Mouse (Mus musculus) intestine, embryonic 16.5 days (tissue): ENCODE measurements around the gene Erg. TPM values are rescaled to one million over a fixed set of nuclear protein-coding genes. Genes with fewer than 3 reads are reported as not detected.

Experiments used
- ATAC-seq: fragments of 200-750 bp; cut with Nextera tagmentation; 2 replicates; pipeline ENCODE4 v1.8.0; 2017; ENCODE audit warnings: moderate TSS enrichment, moderate library complexity
- H3K27ac ChIP-seq: fragments of 300-500 bp; sonication (generic); 2 replicates; pipeline ENCODE4 v1.5.1; 2014; ENCODE audit warnings: mild to moderate bottlenecking, low read length
- H3K27me3 ChIP-seq: fragments of 300-500 bp; sonication (generic); replicated peaks from 2 replicates; pipeline ENCODE4 v1.6.1; 2014; ENCODE audit warnings: low read length, control low read depth, mixed read lengths; ENCODE audit not compliant: control insufficient read depth, insufficient read depth
- H3K36me3 ChIP-seq: fragments of 300-500 bp; sonication (generic); 2 replicates; pipeline ENCODE4 v1.6.1; 2014; ENCODE audit warnings: low read length, control low read depth; ENCODE audit not compliant: control insufficient read depth, insufficient read depth
- H3K4me1 ChIP-seq: fragments of 300-500 bp; sonication (generic); 2 replicates; pipeline ENCODE4 v1.6.1; 2014; ENCODE audit warnings: low read length, control low read depth, mixed read lengths; ENCODE audit not compliant: control insufficient read depth, insufficient read depth
- H3K4me2 ChIP-seq: fragments of 300-500 bp; sonication (generic); 2 replicates; pipeline ENCODE4 v1.6.1; 2014; ENCODE audit warnings: low read depth, low read length, control low read depth
- H3K4me3 ChIP-seq: fragments of 300-500 bp; sonication (generic); 2 replicates; pipeline ENCODE4 v1.5.1; 2014; ENCODE audit warnings: mild to moderate bottlenecking, low read length
- H3K9ac ChIP-seq: fragments of 300-500 bp; sonication (generic); 2 replicates; pipeline ENCODE4 v1.6.1; 2014; ENCODE audit warnings: low read depth, low read length
- H3K9me3 ChIP-seq: fragments of 300-500 bp; sonication (generic); 2 replicates; pipeline ENCODE4 v1.6.1; 2016; ENCODE audit warnings: low read length, control low read depth; ENCODE audit not compliant: control insufficient read depth
- WGBS: fragments of 180-500 bp; shearing (Covaris S2); extraction: QIAGEN DNeasy Blood & Tissue Kit; methylation state at CpG from one replicate; pipeline ENCODE4 v1.1.7; 2014; 5-methylcytosine and 5-hydroxymethylcytosine counted together
- polyA plus RNA-seq: library from polyadenylated mRNA; unstranded; fragments of >200 nt; fragmentation: Nextera tagmentation; extraction: Ambion mirVana; gene quantifications from 2 replicates; pipeline ENCODE4 v1.2.1, GENCODE M21; 2015

Erg gene
- polyA plus RNA-seq, 1 experiment from 2014 or later, result 3.7 TPM

DNA sequence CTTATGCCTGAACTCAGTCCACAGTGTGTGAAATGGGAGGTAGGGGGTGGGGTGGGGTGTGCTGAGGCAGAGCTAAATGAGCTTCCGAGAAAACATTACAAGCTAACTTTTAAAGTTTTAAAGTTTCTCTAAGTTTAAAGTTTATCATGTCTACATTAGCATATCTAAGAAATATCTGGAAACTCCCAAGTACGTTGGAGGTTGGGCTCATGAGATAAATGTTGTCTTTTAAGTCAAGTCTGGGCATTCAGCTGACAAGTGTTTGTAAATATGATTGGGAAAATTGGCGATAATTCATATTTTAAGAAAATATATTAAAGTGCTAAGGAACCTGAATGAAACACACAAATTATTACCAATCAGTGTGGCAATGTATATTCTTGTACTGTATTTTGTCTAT is 112.4 kb downstream of the Erg start:
- 80% methylated on average over 3 of the region's 3 CpGs for WGBS
- Histone ChIP-seq H3K4me3 (no peak overlapping the region), H3K27me3 (no peaks in the 10 kb centered on the region), H3K9me3 (no peaks in the 10 kb centered on the region), H3K9ac (no peak overlapping the region), H3K36me3 (no peaks in the 10 kb centered on the region), H3K27ac (no peak overlapping the region), H3K4me1 (no peaks in the 10 kb centered on the region), H3K4me2 (no peak overlapping the region)
- ATAC-seq, result no peak

GRCm38 (mm10) chr16:95472771-95473170 is 113.6 kb downstream of the Erg start:
- Histone ChIP-seq H3K27ac (no peak overlapping the region), H3K9me3 (no peaks in the 10 kb centered on the region), H3K9ac (no peak overlapping the region), H3K27me3 (no peaks in the 10 kb centered on the region), H3K4me3 (no peak overlapping the region), H3K4me1 (no peaks in the 10 kb centered on the region), H3K4me2 (no peak overlapping the region), H3K36me3 (no peaks in the 10 kb centered on the region)
- no peak for ATAC-seq
- WGBS, result 78% methylated on average over 11 of the region's 11 CpGs

- Histone ChIP-seq H3K9ac (no peak overlapping the region), H3K4me3 (no peak overlapping the region), H3K27me3 (no peaks in the 10 kb centered on the region), H3K4me1 (no peaks in the 10 kb centered on the region), H3K4me2 (no peak overlapping the region), H3K36me3 (no peaks in the 10 kb centered on the region), H3K27ac (no peak overlapping the region), H3K9me3 (no peaks in the 10 kb centered on the region)
- 64% methylated on average over 9 of the region's 9 CpGs for WGBS
- no peak for ATAC-seq
Measured at GRCm38 (mm10) chr16:95469262-95470139, 116.9 kb downstream of the Erg start.

DNA sequence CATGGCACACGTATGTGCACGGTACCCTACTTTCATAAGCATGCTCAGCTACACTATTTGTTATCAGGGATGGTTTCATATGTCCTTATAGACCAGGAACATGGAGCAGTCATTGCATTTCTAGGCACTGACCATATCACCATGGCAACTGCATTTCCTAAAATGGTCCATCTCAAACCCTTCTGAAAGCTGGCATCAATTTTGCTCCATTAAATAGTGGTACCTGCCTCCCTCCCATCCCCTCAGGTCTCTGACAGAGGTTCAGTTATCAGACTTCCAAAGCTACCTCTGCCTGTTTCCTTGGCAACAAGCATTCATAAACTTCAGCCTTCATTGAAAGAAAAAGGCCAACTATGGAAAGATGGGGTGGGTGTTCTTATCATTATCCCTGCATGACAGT is 118.5 kb downstream of the Erg start:
- H3K27me3 ChIP-seq, result no peaks in the 10 kb centered on the region
- H3K9me3 ChIP-seq, result no peaks in the 10 kb centered on the region
- H3K4me1 ChIP-seq, result no peaks in the 10 kb centered on the region
- H3K4me2 ChIP-seq, result no peak overlapping the region
- H3K9ac ChIP-seq, result no peak overlapping the region
- ATAC-seq, result no peak
- H3K36me3 ChIP-seq, result no peaks in the 10 kb centered on the region
- H3K27ac ChIP-seq, result no peak overlapping the region
- no peak overlapping the region for H3K4me3 ChIP-seq
- WGBS, result 98% methylated on average over 2 of the region's 2 CpGs

- H3K27me3 ChIP-seq, result no peaks in the 10 kb centered on the region
- ATAC-seq, result no peak
- WGBS, result 89% methylated on average over 1 of the region's 1 CpGs
Measured at GRCm38 (mm10) chr16:95466548-95466947, 119.8 kb downstream of the Erg start.

DNA sequence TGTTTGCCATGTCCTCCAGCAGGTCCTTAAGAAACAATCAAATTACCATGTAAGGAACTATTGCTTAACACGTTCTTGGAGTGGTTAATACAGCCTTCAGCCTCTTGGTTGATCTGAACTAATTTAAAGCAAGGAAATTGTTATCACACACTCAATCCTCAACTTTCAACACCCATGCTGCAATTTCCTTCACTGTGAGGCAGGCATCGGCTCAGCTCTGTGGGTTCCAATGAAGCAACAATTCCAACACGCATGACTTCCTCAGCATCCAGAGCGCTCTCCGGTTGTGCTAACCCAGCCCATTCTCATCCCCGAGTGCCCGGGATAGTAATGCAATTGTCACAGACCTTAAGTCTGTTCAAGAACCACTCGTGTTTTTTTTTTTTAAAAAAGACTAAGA is 121.8 kb downstream of the Erg start:
- H3K9me3 ChIP-seq, result no peaks in the 10 kb centered on the region
- no peak for ATAC-seq
- no peaks in the 10 kb centered on the region for H3K36me3 ChIP-seq
- no peak overlapping the region for H3K27ac ChIP-seq
- 79% methylated on average over 8 of the region's 8 CpGs for WGBS
- no peaks in the 10 kb centered on the region for H3K4me1 ChIP-seq
- no peak overlapping the region for H3K9ac ChIP-seq
- no peak overlapping the region for H3K4me2 ChIP-seq
- no peaks in the 10 kb centered on the region for H3K27me3 ChIP-seq
- H3K4me3 ChIP-seq, result no peak overlapping the region

More at GRCm38 (mm10) chr16:95466548-95466947, 119.8 kb downstream of the Erg start:
- Histone ChIP-seq H3K9ac (no peak overlapping the region), H3K36me3 (no peaks in the 10 kb centered on the region), H3K27ac (no peak overlapping the region), H3K4me3 (no peak overlapping the region), H3K4me1 (no peaks in the 10 kb centered on the region), H3K4me2 (no peak overlapping the region), H3K9me3 (no peaks in the 10 kb centered on the region)

DNA sequence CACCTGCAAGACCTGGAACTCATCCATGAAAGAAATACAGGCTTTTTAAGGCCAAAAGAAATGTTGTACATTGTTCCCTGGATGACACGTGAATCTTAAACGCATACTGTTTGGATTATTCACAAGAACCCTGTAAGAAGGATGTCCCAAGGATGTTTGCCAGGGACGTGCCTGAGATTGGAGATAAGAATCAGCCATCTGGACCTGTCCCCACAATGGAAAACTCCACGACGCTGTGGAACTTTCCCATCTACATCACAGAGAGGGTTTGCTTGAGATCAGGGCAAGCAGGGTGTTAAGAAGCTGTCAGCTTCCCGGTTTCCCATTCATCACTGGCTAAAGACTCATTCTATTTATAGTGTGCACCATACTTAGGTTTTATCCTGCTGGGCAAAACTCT is 122.6 kb downstream of the Erg start:
- no peak overlapping the region for H3K4me2 ChIP-seq
- no peak for ATAC-seq
- 32% methylated on average over 6 of the region's 6 CpGs for WGBS
- no peaks in the 10 kb centered on the region for H3K9me3 ChIP-seq
- no peak overlapping the region for H3K4me3 ChIP-seq
- H3K27ac ChIP-seq, result no peak overlapping the region
- H3K27me3 ChIP-seq, result no peaks in the 10 kb centered on the region
- no peak overlapping the region for H3K9ac ChIP-seq
- no peaks in the 10 kb centered on the region for H3K4me1 ChIP-seq
- H3K36me3 ChIP-seq, result no peaks in the 10 kb centered on the region

DNA sequence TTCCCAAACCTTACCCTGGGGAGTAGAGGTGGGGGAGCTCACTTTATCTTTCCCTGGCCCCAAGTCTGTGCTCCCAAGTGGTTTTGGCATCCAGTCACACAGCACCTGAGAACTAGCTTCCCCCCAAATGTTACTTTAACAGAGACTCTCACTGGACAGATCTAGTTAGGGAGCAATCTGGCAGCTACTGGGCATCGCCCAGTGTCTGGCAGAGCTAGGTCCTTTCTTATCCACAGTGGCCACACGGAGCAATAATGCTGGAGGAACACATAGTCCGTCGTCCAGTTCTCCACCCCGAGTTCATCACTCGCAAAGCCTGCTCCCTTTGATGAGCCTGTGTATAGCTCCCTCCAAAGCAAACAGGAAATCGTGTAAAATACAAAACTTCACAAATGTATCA is 124.5 kb downstream of the Erg start:
- H3K27me3 ChIP-seq, result no peaks in the 10 kb centered on the region
- H3K4me2 ChIP-seq, result no peak overlapping the region
- H3K9ac ChIP-seq, result no peak overlapping the region
- no peaks in the 10 kb centered on the region for H3K4me1 ChIP-seq
- no peak for ATAC-seq
- no peaks in the 10 kb centered on the region for H3K9me3 ChIP-seq
- no peaks in the 10 kb centered on the region for H3K36me3 ChIP-seq
- H3K4me3 ChIP-seq, result no peak overlapping the region
- 74% methylated on average over 7 of the region's 7 CpGs for WGBS
- H3K27ac ChIP-seq, result no peak overlapping the region

GRCm38 (mm10) chr16:95460336-95460735 is 126.1 kb downstream of the Erg start:
- no peak for ATAC-seq
- 84% methylated on average over 2 of the region's 2 CpGs for WGBS
- Histone ChIP-seq H3K9me3 (no peaks in the 10 kb centered on the region), H3K9ac (no peak overlapping the region), H3K4me2 (no peak overlapping the region), H3K4me3 (no peak overlapping the region), H3K27ac (no peak overlapping the region), H3K36me3 (no peaks in the 10 kb centered on the region), H3K4me1 (no peaks in the 10 kb centered on the region), H3K27me3 (no peaks in the 10 kb centered on the region)

- WGBS, result 72% methylated on average over 5 of the region's 5 CpGs
- no peak overlapping the region for H3K27ac ChIP-seq
- H3K4me3 ChIP-seq, result no peak overlapping the region
Measured at GRCm38 (mm10) chr16:95459325-95459691, 127.1 kb downstream of the Erg start.

More at GRCm38 (mm10) chr16:95459325-95459691, 127.1 kb downstream of the Erg start:
- Histone ChIP-seq H3K4me2 (no peak overlapping the region), H3K36me3 (no peaks in the 10 kb centered on the region), H3K27me3 (no peaks in the 10 kb centered on the region), H3K9ac (no peak overlapping the region), H3K9me3 (no peaks in the 10 kb centered on the region), H3K4me1 (no peaks in the 10 kb centered on the region)
- 0 out of 2 replicates have a peak, but pooled peaks have one; percentile 33 for ATAC-seq
